Mouse (Mus musculus) kidney, postnatal 36 days (tissue): ENCODE results near the gene Lrrk1.

Experiments used
- DNase-seq, 2 experiments: peaks; one replicate each; pipeline ENCODE4 v3.0.0; 2021 to 2022; ENCODE audit warnings: mixed read lengths in 2 of 2

Lrrk1 gene

GRCm38 (mm10) chr7:66182075-66182715 is 206.0 kb downstream of the Lrrk1 start:
- DNase-seq = no peak

GRCm38 (mm10) chr7:66180711-66181365 is 207.3 kb downstream of the Lrrk1 start:
- DNase-seq = no peak

GRCm38 (mm10) chr7:66180260-66180659 is 207.9 kb downstream of the Lrrk1 start:
- no peak for DNase-seq

- DNase-seq = no peak
Measured at GRCm38 (mm10) chr7:66179711-66180110, 208.4 kb downstream of the Lrrk1 start.

- DNase-seq = no peak
Measured at GRCm38 (mm10) chr7:66179120-66179581, 209.0 kb downstream of the Lrrk1 start.

- DNase-seq = no peak
Measured at GRCm38 (mm10) chr7:66178101-66178500, 210.0 kb downstream of the Lrrk1 start.

GRCm38 (mm10) chr7:66176929-66177328 is 211.2 kb downstream of the Lrrk1 start:
- DNase-seq = no peak
